Comparison of ENCODE assay signal across 8 mouse cellular contexts in the genomic region with DNA sequence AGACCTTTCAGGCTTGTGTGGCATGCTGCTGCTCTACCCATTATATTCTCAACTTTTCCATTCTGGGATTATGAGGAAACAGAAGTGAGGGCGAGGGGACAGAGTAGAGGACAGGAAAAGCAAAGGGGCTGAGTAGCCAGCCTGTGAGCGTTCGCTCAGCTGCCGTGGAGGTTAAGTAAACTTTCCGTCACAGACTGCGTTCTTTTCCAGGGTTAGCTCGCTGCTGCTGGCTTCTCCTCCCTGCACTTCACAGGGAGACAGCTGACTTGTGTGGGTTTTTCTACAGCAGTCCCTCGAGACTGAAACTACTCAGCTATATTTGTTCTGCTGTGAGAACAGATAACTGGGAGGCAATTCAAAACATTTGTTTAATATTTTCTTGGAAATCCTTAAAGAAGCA. TPM values are rescaled to one million over a fixed set of nuclear protein-coding genes. Genes with fewer than 3 reads are reported as not detected.
DNase-seq lines count a peak whose midpoint lies in the region; ATAC-seq and TF ChIP-seq lines count a peak whose summit lies in the region.

No protein-coding gene starts in this region.

- no peak overlapping the region for H3K27ac ChIP-seq in kidney, adult 2 months (ENCODE audit: insufficient read depth, low read depth, low read length)
- no peak overlapping the region for H3K27ac ChIP-seq in liver, embryonic 13.5 days

- H3K4me2 ChIP-seq in liver, embryonic 13.5 days: peak overlapping the region; percentile 3; the same call in 1 of the 2 replicates

- H3K27me3 ChIP-seq in kidney, adult 2 months (replicated peaks; ENCODE audit: control insufficient read depth, insufficient read depth, low read length): no peaks in the 10 kb centered on the region
- no peaks in the 10 kb centered on the region for H3K27me3 ChIP-seq in liver, embryonic 13.5 days

- H3K9me3 ChIP-seq in liver, embryonic 13.5 days (replicated peaks): no peaks in the 10 kb centered on the region

- no peak for ATAC-seq in liver, embryonic 13.5 days (ENCODE audit: low read depth)

- peak; percentile 35 for DNase-seq in layer of hippocampus, adult 11-12 months (ENCODE audit: low spot score)
- DNase-seq in layer of hippocampus, adult 9-10 months (ENCODE audit: low spot score): no peak
- DNase-seq in gastrocnemius, postnatal 25 days: peak; percentile 47
- peak; percentile 55 for DNase-seq in kidney, adult 2 months
- no peak for DNase-seq in liver, embryonic 13.5 days
- peak; percentile 53 to 55 for DNase-seq in right cerebral cortex, postnatal 10 days (ENCODE audit: low spot score in 2 of 2)
- DNase-seq in c-Kit-positive CD71-positive TER-119-positive erythroid progenitor cells, embryonic 14.5 days (ENCODE audit: low spot score): no peak
- DNase-seq in cerebellum, adult 11 months: no peak

- H3K4me1 ChIP-seq in kidney, adult 2 months (ENCODE audit: control insufficient read depth, insufficient read depth, low read length): peaks cover 3% of the 10 kb centered on the region; the same call in 1 of the 2 replicates
- peaks cover 8% of the 10 kb centered on the region; the same call in 1 of the 2 replicates for H3K4me1 ChIP-seq in liver, embryonic 13.5 days (replicated peaks)

- TF ChIP-seq CTCF in kidney, adult 2 months (conservative IDR thresholded peaks at IDR 0.05; ENCODE audit: insufficient read depth, insufficient read length, low read depth, low read length): no peak

- no peak for TF ChIP-seq POLR2A in kidney, adult 2 months (IDR thresholded peaks at IDR 0.05; ENCODE audit: low read depth, low read length)

- no peak overlapping the region for H3K4me3 ChIP-seq in kidney, adult 2 months (ENCODE audit: insufficient read depth, low read depth, low read length)
- H3K4me3 ChIP-seq in liver, embryonic 13.5 days (replicated peaks): no peak overlapping the region

- WGBS in kidney, adult 2 months: 31% methylated on average over 8 of the region's 8 CpGs
- 45% methylated on average over 8 of the region's 8 CpGs for WGBS in liver, embryonic 13.5 days (ENCODE audit: insufficient replicate concordance)

- H3K36me3 ChIP-seq in kidney, adult 2 months (ENCODE audit: control insufficient read depth, insufficient read depth, low read length): no peaks in the 10 kb centered on the region
- H3K36me3 ChIP-seq in liver, embryonic 13.5 days: 0 out of 2 replicates have a peak, but pooled peaks cover 6% of the 10 kb centered on the region

- H3K9ac ChIP-seq in liver, embryonic 13.5 days: no peak overlapping the region

RNA-seq across cellular contexts. Expression of gene Nars2, which starts 34.5 kb away (rescaled TPM):
- total RNA-seq in gastrocnemius, postnatal 25 days (2021): 1 to 10 TPM; 5.5 to 6.6 TPM
- 4.2 and 5.2 TPM in 2 replicates for polyA plus RNA-seq in kidney, adult 2 months (2012; rRNA removed)
- polyA plus RNA-seq in liver, embryonic 13.5 days (2015; fragmentation: Nextera tagmentation; extraction: Ambion mirVana): 18.7 and 18.9 TPM in 2 replicates

Comparison
In these comparisons a context has a peak if more than half of its experiments do, and no peak if none do; other contexts are left out.
1. DNase-seq: peak in layer of hippocampus, adult 11-12 months (single experiment), gastrocnemius, postnatal 25 days (single experiment), kidney, adult 2 months (single experiment) and right cerebral cortex, postnatal 10 days (2 of 2); none in layer of hippocampus, adult 9-10 months (single experiment), liver, embryonic 13.5 days (single experiment), c-Kit-positive CD71-positive TER-119-positive erythroid progenitor cells, embryonic 14.5 days (single experiment) and cerebellum, adult 11 months (single experiment).